Mouse (Mus musculus) megakaryocyte, embryonic 14.5 days (primary cell): Measurements from ENCODE around the gene Adamts20.

ENCODE experiments used
- FLI1 ChIP-seq: IDR thresholded peaks from 2 replicates; pipeline ENCODE4 v1.6.1; 2012; ENCODE audit warnings: low read length, inconsistent platforms, mixed read lengths
- GATA1 ChIP-seq: IDR thresholded peaks from 3 replicates; pipeline ENCODE4 v1.6.1; 2012; ENCODE audit warnings: mixed read lengths, low read length, inconsistent platforms, borderline replicate concordance

DNA sequence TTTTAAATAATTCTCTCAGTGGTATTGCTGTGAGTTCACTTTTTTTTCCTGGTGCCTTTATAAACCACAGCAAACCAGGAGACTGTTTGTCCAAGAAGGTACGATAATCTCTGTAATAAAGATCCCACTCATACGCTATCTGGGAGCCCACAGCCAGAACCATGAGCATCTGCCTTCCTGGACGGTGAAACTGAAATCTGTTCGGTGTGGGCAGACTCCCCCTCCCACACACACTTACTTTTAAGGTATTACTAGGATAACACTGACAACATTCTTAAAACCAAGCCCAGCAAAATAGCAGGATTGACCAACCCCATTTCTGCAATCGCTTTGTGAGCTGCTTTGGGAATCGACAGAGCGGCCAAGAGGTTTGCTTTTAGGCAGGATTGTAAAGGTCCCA, 155.5 kb downstream of the Adamts20 start:
- TF ChIP-seq GATA1 (no peak), FLI1 (no peak)
